8 mouse cellular contexts compared by ENCODE assay signal in genomic region chr17:44076051-44076680, GRCm38 (mm10). TPM values are rescaled to one million over a fixed set of nuclear protein-coding genes. Genes with fewer than 3 reads are reported as not detected.
A peak's percentile ranks its signal among the peaks of the same experiment; 100 is the strongest.
DNase-seq lines count a peak whose midpoint lies in the region; ATAC-seq and TF ChIP-seq lines count a peak whose summit lies in the region.

No protein-coding gene starts in this region.

- peaks cover 4% of the 10 kb centered on the region for H3K4me1 ChIP-seq in forebrain, postnatal 0 days (ENCODE audit: insufficient read depth)
- H3K4me1 ChIP-seq in forebrain, embryonic 16.5 days (replicated peaks; ENCODE audit: control insufficient read depth, insufficient read depth, low read length) = peaks cover 7% of the 10 kb centered on the region
- peaks cover 11% of the 10 kb centered on the region; the same call in 1 of the 2 replicates for H3K4me1 ChIP-seq in small intestine, adult 2 months (ENCODE audit: control insufficient read depth, insufficient read depth, insufficient read length, low read length)

- no peaks in the 10 kb centered on the region for H3K27me3 ChIP-seq in forebrain, postnatal 0 days (ENCODE audit: insufficient read depth, low read length)
- no peaks in the 10 kb centered on the region for H3K27me3 ChIP-seq in forebrain, embryonic 16.5 days (replicated peaks; ENCODE audit: control insufficient read depth, insufficient read depth, low read length)
- H3K27me3 ChIP-seq in small intestine, adult 2 months (ENCODE audit: control insufficient read depth, insufficient read depth, low read length) = no peaks in the 10 kb centered on the region

- WGBS in forebrain, postnatal 0 days = 60% methylated on average over 6 of the region's 6 CpGs
- WGBS in forebrain, embryonic 16.5 days = 55% methylated on average over 6 of the region's 6 CpGs
- WGBS in small intestine, adult 2 months = 38% methylated on average over 6 of the region's 6 CpGs

- no peak overlapping the region for H3K4me2 ChIP-seq in forebrain, postnatal 0 days (ENCODE audit: low read depth)
- H3K4me2 ChIP-seq in forebrain, embryonic 16.5 days (ENCODE audit: low read length) = no peak overlapping the region

- H3K27ac ChIP-seq in forebrain, postnatal 0 days (ENCODE audit: low read depth, low read length) = no peak overlapping the region
- H3K27ac ChIP-seq in forebrain, embryonic 16.5 days (ENCODE audit: low read length) = no peak overlapping the region
- H3K27ac ChIP-seq in small intestine, adult 2 months (ENCODE audit: insufficient read depth, low read depth, low read length) = peak overlapping the region; percentile 38; the same call in 1 of the 2 replicates

- TF ChIP-seq CTCF in forebrain, postnatal 0 days (IDR thresholded peaks at IDR 0.05; ENCODE audit: low read depth) = peak; percentile 70
- TF ChIP-seq CTCF in small intestine, adult 2 months (IDR thresholded peaks at IDR 0.05; ENCODE audit: extremely low read depth, insufficient read length, insufficient replicate concordance, low read depth, low read length) = peak; percentile 73; the same call in 1 of the 2 replicates

- H3K9ac ChIP-seq in forebrain, postnatal 0 days = no peak overlapping the region
- H3K9ac ChIP-seq in forebrain, embryonic 16.5 days (replicated peaks; ENCODE audit: low read depth, low read length) = no peak overlapping the region

- H3K4me3 ChIP-seq in forebrain, postnatal 0 days (ENCODE audit: low read depth, low read length) = no peak overlapping the region
- H3K4me3 ChIP-seq in forebrain, embryonic 16.5 days (replicated peaks; ENCODE audit: low read length) = no peak overlapping the region
- no peak overlapping the region for H3K4me3 ChIP-seq in small intestine, adult 2 months (ENCODE audit: low read depth, low read length)

- no peak for ATAC-seq in forebrain, postnatal 0 days
- no peak for ATAC-seq in forebrain, embryonic 16.5 days

- DNase-seq in forebrain, postnatal 0 days = peak; percentile 50
- DNase-seq in thymus, postnatal 0 days (ENCODE audit: low spot score) = peak; percentile 31
- no peak for DNase-seq in thymus, adult 18-20 months
- DNase-seq in embryo, embryonic 9.5 days (ENCODE audit: extremely low spot score) = peak; percentile 9
- peak; percentile 47 for DNase-seq in kidney, postnatal 14 days
- DNase-seq in frontal cortex, postnatal 10 days (ENCODE audit: low spot score in 2 of 2) = no peak

- peaks cover 6% of the 10 kb centered on the region; the same call in 1 of the 2 replicates for H3K36me3 ChIP-seq in forebrain, postnatal 0 days (ENCODE audit: insufficient read depth)
- H3K36me3 ChIP-seq in forebrain, embryonic 16.5 days (ENCODE audit: control insufficient read depth, insufficient read depth) = peaks cover 7% of the 10 kb centered on the region
- H3K36me3 ChIP-seq in small intestine, adult 2 months (ENCODE audit: control insufficient read depth, insufficient read depth, low read length) = no peaks in the 10 kb centered on the region

- no peaks in the 10 kb centered on the region for H3K9me3 ChIP-seq in forebrain, postnatal 0 days (ENCODE audit: low read length)
- no peaks in the 10 kb centered on the region for H3K9me3 ChIP-seq in forebrain, embryonic 16.5 days (ENCODE audit: control insufficient read depth, low read length)

- TF ChIP-seq POLR2A in small intestine, adult 2 months (IDR thresholded peaks at IDR 0.05; ENCODE audit: low read depth, low read length) = no peak

RNA-seq across cellular contexts. Expression of gene Enpp5, which starts 2.4 kb away (rescaled TPM):
- total RNA-seq in forebrain, postnatal 0 days (2014; rRNA removed) = 102 and 130 TPM in 2 replicates
- 51.9 and 97.5 TPM in 2 replicates for polyA plus RNA-seq in forebrain, postnatal 0 days (2015; fragmentation: Nextera tagmentation; extraction: Ambion mirVana)
- 75.7 and 90.0 TPM in 2 replicates for polyA plus RNA-seq in forebrain, embryonic 16.5 days (2015; fragmentation: Nextera tagmentation; extraction: Ambion mirVana)
- 18.4 and 19.4 TPM in 2 replicates for polyA plus RNA-seq in thymus, postnatal 0 days (2015; fragmentation: Nextera tagmentation; extraction: Ambion mirVana)
- polyA plus RNA-seq in small intestine, adult 2 months (2012; rRNA removed) = 2.5 TPM in 2 replicates

RNA-seq across cellular contexts. Expression of gene Enpp4, which starts 29.4 kb away (rescaled TPM):
- total RNA-seq in forebrain, postnatal 0 days (2014; rRNA removed) = 5.3 and 7.1 TPM in 2 replicates
- polyA plus RNA-seq in forebrain, postnatal 0 days (2015; fragmentation: Nextera tagmentation; extraction: Ambion mirVana) = 3.8 and 5.3 TPM in 2 replicates
- polyA plus RNA-seq in forebrain, embryonic 16.5 days (2015; fragmentation: Nextera tagmentation; extraction: Ambion mirVana) = 5.7 and 6.2 TPM in 2 replicates
- polyA plus RNA-seq in thymus, postnatal 0 days (2015; fragmentation: Nextera tagmentation; extraction: Ambion mirVana) = 17.6 and 20.8 TPM in 2 replicates
- polyA plus RNA-seq in small intestine, adult 2 months (2012; rRNA removed) = 0.70 and 1.5 TPM in 2 replicates

Comparison
In these comparisons a context has a peak if more than half of its experiments do, and no peak if none do; other contexts are left out.
1. DNase-seq: peak in forebrain, postnatal 0 days (single experiment), thymus, postnatal 0 days (single experiment), embryo, embryonic 9.5 days (single experiment) and kidney, postnatal 14 days (single experiment); none in thymus, adult 18-20 months (0 of 2) and frontal cortex, postnatal 10 days (0 of 2).